Mouse (Mus musculus): ENCODE results near the gene Cyth1.

Gene Cyth1

DNA sequence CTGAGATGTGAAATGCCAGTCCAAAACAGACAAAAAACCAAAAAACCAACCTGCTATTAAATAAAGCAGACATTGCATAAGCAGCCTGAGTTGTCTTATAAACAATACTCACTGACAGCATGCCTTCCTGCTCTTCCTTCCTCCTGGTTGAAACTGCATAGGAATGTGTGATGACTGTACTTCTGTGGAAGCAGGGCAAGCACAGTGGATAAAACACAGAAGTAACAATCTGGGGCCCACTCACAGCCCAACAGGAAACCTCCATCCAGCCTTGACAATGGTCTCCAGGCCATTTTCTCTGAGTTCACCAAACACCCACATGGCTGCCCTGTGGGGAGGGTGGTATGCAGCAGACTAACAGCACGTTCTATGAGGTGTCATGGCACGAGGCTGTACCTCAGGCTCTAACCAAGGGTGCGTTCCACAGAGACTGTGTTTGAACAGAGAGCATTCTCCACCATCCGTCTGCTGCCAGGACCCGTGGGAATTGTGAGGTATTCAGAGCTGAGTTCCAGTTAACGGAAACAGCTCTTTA lies 26.0 kb downstream of the Cyth1 start:
- DNase-seq = no peak

GRCm38 (mm10) chr11:118220561-118221262 lies 27.7 kb downstream of the Cyth1 start:
- peak; percentile 80 to 88 for DNase-seq

DNA sequence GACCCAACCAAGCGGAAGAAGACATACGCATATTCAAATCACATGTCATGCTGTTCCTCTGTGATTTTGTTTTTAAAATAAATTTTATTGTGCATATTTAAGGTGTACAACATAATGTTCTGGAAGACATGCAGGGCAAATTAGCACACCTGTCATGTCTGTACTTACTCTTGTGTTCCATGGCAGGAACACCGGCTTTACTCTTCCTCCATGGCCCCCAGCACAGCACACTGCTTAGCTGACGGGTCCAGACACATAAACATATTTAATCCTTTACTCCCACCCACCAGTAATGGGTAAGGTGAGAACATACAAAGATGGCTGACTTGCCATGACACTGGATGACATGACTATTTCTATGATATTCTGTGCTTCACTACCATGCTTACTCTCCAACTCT lies 29.3 kb downstream of the Cyth1 start:
- no peak for DNase-seq

DNA sequence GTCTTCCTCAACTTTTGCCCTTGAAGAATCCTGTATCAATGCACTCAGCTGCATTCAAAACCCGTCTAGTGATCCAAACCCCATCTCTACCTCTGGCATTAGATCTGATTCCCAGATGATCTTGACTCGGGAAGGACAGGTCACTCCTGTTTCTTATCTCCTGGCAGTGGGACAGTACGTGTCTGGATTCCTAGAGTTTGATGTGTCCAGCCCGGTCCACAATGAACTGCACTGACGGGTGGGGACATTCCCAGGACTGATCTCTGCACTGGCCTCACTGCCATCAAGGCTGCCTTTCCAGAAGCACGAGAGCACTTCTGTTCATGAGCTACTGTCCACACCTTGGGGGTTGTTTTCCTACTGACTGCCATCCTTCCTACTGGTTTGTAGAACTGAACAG lies 31.9 kb downstream of the Cyth1 start:
- no peak for DNase-seq

GRCm38 (mm10) chr11:118215928-118216458 lies 32.4 kb downstream of the Cyth1 start:
- DNase-seq = no peak

DNA sequence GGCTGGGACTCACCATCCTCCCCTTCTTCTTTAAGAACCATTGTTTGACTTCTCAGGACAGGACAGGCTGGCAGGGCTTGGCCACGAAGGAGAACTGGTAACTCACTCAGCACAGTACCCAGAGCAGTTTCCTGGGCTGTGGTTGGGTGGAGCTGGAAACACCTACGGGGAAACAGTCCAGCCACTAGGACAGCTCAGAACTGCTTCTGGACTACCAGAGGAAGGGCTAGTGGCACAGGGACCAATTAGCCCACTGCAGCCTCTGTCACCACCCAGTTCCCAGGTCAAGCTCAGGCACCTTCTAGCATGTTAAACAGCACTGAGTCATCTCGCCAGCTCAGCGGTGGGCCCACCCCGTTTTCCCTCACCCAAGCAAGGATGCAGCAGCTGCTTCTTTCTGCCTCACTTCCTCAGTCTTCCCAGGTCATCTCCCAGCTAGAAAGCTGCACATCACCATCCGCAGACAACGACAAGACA lies 35.7 kb downstream of the Cyth1 start:
- peak in 1 of 2 experiments; percentile 32 for DNase-seq

DNA sequence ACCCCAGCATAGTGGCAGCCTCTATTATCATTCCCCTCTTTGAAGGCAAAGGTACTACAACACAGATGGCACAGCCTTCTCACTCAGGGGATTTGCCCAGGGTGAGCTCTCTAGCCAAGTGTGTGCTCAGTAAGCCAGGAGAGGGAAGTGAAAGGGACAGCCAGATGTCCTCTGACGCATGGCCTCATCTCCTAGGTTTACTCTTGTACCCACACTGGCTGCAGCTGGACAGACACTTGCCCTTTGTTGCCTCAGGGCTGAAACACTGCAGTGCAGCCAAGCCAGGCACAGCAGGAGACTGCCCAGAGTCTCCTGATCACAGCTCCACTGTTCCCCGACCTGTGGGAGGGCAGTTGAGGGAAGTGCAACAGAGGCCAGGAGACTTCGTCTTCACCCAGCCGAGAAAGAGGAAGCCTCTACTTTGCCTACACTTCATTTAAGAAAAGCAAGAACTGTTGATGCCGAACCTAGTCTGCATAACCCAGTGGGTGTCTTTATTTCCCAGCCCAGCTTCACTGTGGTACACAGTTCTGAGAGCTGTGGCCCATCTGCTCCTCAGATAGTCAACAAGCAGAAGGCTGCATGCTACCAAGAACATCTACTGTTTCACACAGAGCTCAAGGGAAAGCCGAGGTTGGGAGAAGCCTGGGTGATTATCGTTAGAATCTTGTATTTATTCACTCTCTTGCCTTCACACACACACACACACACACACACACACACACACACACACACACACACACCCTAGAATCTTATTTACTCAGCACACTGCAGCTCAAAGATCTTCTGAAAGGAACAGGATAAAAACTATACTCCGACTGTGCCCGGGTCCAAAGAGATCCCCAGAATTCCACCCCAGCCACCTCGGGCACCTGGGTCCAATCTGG lies 36.4 kb downstream of the Cyth1 start:
- peak; percentile 64 to 69 for DNase-seq

- no peak for DNase-seq
These were observed 37.4 kb downstream of the Cyth1 start for GRCm38 (mm10) chr11:118210962-118211361.

DNA sequence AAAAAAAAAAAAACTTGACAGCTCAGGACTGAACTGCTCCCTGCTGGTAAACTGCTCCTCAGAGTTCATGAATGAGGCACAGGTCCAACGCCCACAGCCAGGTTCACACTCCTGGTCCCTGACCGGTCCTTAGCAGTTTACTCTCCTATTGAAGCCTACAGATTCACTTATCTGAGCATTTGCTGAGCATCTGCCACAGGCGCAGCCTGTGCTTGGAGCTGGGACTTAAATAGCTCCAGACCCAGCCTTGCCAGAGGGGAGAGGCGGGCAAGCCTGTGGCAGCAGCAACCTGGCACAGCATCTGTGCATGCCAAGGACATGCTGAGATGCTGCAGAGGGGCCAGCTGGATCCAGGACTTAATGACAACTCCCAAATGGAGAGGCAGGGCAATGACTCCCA lies 38.3 kb downstream of the Cyth1 start:
- DNase-seq = peak; percentile 90 to 93

GRCm38 (mm10) chr11:118209376-118209775 lies 39.0 kb downstream of the Cyth1 start:
- peak; percentile 75 to 84 for DNase-seq

DNA sequence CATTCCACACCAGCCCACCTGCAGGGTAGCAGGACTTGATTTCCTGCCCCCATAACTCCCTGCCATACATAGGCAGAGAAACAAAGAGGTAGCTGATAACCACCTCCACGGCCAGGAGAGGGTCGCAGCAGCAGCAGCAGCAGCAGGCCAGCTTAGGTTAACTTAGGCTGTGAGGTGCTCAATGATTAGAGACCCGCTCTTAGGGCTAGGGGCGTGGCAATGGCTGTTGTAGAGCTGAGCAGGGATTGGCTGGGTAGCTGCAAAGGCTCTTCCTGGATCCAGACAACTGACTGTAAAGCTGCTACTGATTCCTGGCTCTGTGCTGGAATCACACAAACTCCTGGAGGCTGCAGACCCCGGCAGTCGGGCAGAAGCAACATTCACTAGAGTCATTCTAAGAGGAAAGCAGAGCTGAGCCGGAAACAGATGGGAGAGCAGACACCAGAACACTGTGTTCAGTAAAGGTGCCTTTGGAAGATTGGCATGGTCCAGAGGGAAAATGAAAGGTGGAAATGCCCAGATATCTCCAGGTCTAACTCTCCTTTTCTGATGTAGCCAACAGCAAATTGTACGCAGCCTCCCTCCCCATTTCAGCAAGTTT lies 39.6 kb downstream of the Cyth1 start:
- peak in 1 of 2 experiments; percentile 44 for DNase-seq

DNA sequence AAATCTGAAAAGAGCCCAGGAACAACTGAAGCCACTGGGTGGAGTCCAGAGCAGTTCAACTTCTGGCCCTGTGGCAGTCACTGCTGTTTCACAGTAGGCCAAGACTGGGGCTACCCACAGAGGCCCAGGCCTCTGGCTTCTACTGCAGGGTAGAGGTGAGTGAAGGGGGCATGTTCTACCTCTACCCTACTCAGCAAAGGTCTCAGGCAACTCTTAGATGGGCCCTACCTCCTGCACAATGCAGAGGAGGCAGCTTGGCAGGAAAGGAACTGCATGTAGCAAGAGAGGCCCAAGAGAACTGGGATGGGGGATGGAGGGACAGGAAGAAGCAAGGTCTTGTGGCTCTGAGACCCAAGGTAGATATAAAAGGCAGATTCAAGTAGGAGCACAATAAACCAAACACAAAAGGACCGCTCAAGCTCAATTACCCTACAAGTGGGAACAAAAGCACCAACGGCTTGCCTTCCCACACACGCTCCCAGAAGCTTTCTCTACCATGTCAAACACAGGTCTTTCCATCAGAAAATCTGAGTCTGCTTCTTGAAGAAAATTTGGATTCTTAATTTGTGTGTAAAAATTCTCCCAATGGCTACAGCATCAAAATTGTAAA lies 40.9 kb downstream of the Cyth1 start:
- peak in 1 of 2 experiments; percentile 5 for DNase-seq

DNA sequence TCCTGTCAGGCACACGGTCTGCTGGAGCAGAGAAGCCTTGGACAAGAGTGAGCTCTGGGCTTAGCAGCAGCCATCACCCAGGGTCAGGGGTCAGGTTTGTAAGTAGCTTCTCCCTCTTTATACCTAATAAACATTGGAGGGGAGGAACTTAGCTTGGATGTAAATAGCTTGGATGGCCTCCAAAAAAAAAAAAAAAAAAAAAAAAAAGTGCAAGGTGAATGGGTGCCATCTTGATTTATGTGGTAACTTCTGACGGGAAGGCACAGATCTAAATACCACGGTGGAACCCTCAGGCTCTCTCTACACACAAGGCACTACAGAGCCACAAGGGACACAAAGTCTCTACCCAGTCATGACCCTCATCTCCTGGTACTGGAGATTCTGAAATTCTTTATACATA lies 42.1 kb downstream of the Cyth1 start:
- no peak for DNase-seq

GRCm38 (mm10) chr11:118203469-118203868 lies 44.9 kb downstream of the Cyth1 start:
- no peak for DNase-seq

GRCm38 (mm10) chr11:118202410-118203233 lies 45.8 kb downstream of the Cyth1 start:
- peak; percentile 80 to 85 for DNase-seq

DNA sequence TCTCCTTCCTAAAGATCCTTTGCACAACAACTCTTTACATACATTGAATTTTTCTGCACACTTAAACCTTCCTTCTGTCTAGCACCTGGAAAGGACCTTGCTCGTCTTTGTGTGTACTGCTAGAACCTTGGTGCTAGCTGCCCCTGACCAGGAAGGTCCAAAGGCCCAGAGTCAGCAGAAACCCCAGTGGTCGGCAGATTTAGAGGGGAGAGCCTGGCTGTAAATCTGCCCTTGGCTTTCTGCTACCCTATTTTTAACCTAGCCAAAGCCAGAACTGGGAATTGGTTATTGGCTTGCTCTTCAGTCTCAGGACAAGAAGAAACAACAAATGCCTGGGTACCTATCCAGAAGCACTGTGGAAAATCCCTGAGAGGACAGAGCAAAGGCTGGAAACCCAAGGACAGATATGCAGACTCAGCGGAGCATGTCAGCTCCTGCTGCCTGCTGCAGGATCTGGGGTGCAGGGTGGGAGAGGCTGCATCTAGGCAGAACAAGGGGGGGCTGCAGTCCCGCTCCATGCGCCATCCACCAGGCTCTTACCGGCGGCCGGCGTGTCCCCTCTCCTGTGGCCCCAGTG lies 46.5 kb downstream of the Cyth1 start:
- peak in 1 of 2 experiments; percentile 63 for DNase-seq

- DNase-seq = peak; percentile 37 to 38
These were observed 47.3 kb downstream of the Cyth1 start for GRCm38 (mm10) chr11:118200834-118201830.

GRCm38 (mm10) chr11:118198296-118198600 lies 50.1 kb downstream of the Cyth1 start:
- peak; percentile 64 to 66 for DNase-seq

DNA sequence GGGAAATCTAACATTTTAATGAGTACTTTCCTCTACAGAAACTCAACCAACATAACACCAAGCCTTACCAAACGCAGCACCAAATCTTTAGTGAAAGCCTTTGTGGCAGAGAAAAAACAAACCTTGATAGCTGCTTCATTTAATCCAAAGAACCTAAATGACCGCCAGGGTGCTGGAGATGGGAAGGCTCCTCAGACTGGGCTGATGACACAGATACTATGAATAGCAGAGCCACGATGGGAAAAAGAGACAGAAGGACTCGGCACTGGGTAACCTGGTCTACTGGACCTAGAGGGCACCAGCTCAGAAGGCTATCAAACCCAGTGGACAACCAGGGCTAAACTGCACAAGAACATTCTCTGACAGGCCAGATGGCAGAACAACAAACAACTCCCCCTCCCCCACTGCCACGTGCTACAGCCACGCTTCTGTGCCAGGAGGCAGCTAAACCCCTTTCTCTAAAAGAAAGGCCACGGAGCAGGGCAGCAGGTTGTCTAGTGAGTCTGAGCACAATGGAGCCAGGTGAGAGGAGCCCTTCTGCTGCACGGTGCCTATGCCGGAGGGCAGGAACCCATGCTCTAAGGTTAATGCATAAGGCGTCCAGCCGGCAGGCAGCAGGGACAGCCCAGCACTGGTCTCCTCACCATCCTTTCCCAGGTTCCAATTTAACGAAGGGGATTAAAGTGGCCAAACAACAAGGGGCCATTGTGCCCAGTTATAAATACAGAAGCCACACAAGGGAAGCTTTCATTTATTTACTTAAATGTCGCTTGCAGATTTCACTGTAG lies 50.7 kb downstream of the Cyth1 start:
- DNase-seq = peak; percentile 97 to 98

Data from cerebellum, postnatal 10 days (tissue).